Mouse (Mus musculus) MEL (cell line): ENCODE measurements around the gene Ifna16. TPM values are rescaled to one million over a fixed set of nuclear protein-coding genes. Genes with fewer than 3 reads are reported as not detected.
A peak's percentile ranks its signal among the peaks of the same experiment; 100 is the strongest.

Experiments
- DNase-seq: peaks from one replicate; pipeline ENCODE4 v3.0.0; 2011; ENCODE audit warnings: low read depth, low spot score
- H3K27ac ChIP-seq: 2 replicates; pipeline ENCODE4 v1.5.1; 2012; ENCODE audit warnings: low read depth, mild to moderate bottlenecking, control low read depth, low read length, moderate library complexity; ENCODE audit not compliant: control insufficient read depth
- H3K27me3 ChIP-seq, 2 experiments: fragments of 150-350 bp in 1 of 2; sonication (generic) in 1 of 2; 2 replicates each; pipeline ENCODE4 v1.6.1; 2012; ENCODE audit warnings: low read length in 2 of 2, mild to moderate bottlenecking in 2 of 2, improper control_type of control experiment in 1 of 2, moderate library complexity in 1 of 2; ENCODE audit not compliant: insufficient read depth in 2 of 2, control insufficient read depth in 1 of 2
- H3K36me3 ChIP-seq, 2 experiments: 2 replicates each; pipeline ENCODE4 v1.6.1; 2012 to 2014; ENCODE audit warnings: low read length in 2 of 2, improper control_type of control experiment in 1 of 2, inconsistent platforms in 1 of 2, mild to moderate bottlenecking in 1 of 2; ENCODE audit not compliant: insufficient read depth in 2 of 2, control insufficient read depth in 1 of 2
- H3K4me1 ChIP-seq, 2 experiments: fragments of 150-350 bp in 1 of 2; sonication (generic) in 1 of 2; 2 replicates each; pipeline ENCODE4 v1.6.1; 2012; ENCODE audit warnings: low read length in 2 of 2, improper control_type of control experiment in 1 of 2, mild to moderate bottlenecking in 1 of 2; ENCODE audit not compliant: insufficient read depth in 2 of 2, control insufficient read depth in 1 of 2
- H3K4me3 ChIP-seq, 2 experiments: fragments of 150-350 bp in 1 of 2; sonication (generic) in 1 of 2; 2 replicates each; pipeline ENCODE4 v1.5.1; 2012; ENCODE audit warnings: low read depth in 2 of 2, low read length in 2 of 2, mild to moderate bottlenecking in 2 of 2, moderate library complexity in 2 of 2, control low read depth in 1 of 2, improper control_type of control experiment in 1 of 2; ENCODE audit not compliant: control insufficient read depth in 1 of 2, insufficient read depth in 1 of 2
- H3K79me2 ChIP-seq: 2 replicates; pipeline ENCODE4 v1.6.1; 2012; ENCODE audit warnings: mild to moderate bottlenecking, low read length, moderate library complexity; ENCODE audit not compliant: control insufficient read depth, poor library complexity, insufficient read depth
- H3K9ac ChIP-seq: 2 replicates; pipeline ENCODE4 v1.6.1; 2012; ENCODE audit warnings: low read depth, mild to moderate bottlenecking, control low read depth, low read length, moderate library complexity; ENCODE audit not compliant: control insufficient read depth, poor library complexity, severe bottlenecking
- H3K9me3 ChIP-seq: fragments of 150-350 bp; sonication (generic); replicated peaks from 2 replicates; pipeline ENCODE4 v1.6.1; 2012; ENCODE audit warnings: mild to moderate bottlenecking, low read length, improper control_type of control experiment, moderate library complexity; ENCODE audit not compliant: insufficient read depth
- BHLHE40 ChIP-seq: IDR thresholded peaks from 2 replicates; pipeline ENCODE4 v1.6.1; 2012; ENCODE audit warnings: low read depth, mild to moderate bottlenecking, inconsistent platforms, low read length, improper control_type of control experiment, borderline replicate concordance
- CHD1 ChIP-seq: IDR thresholded peaks from 2 replicates; pipeline ENCODE4 v1.6.1; 2012; ENCODE audit warnings: low read depth, mild to moderate bottlenecking, inconsistent platforms, low read length, improper control_type of control experiment
- CHD2 ChIP-seq: IDR thresholded peaks from 2 replicates; pipeline ENCODE4 v1.6.1; 2011; ENCODE audit warnings: low read length, improper control_type of control experiment
- CTCF ChIP-seq, 3 experiments: IDR thresholded peaks in 2 of 3; conservative IDR thresholded peaks in 1 of 3; 2 replicates each; pipeline ENCODE4 v1.5.1; 2011 to 2012; ENCODE audit warnings: low read length in 3 of 3, low read depth in 2 of 3, mild to moderate bottlenecking in 2 of 3, improper control_type of control experiment in 1 of 3, inconsistent platforms in 1 of 3, mixed read lengths in 1 of 3, moderate library complexity in 1 of 3; ENCODE audit not compliant: control insufficient read depth in 1 of 3, insufficient read depth in 1 of 3, poor library complexity in 1 of 3, severe bottlenecking in 1 of 3
- E2F4 ChIP-seq: IDR thresholded peaks from 2 replicates; pipeline ENCODE4 v1.6.1; 2011; ENCODE audit warnings: low read depth, low read length, improper control_type of control experiment, borderline replicate concordance
- ELF1 ChIP-seq: IDR thresholded peaks from 2 replicates; pipeline ENCODE4 v1.6.1; 2014; ENCODE audit warnings: low read depth, mild to moderate bottlenecking, inconsistent platforms, low read length, improper control_type of control experiment, moderate library complexity
- EP300 ChIP-seq, 2 experiments: IDR thresholded peaks; 2 replicates each; pipeline ENCODE4 v1.6.1; 2011; ENCODE audit warnings: improper control_type of control experiment in 2 of 2, low read length in 2 of 2, low read depth in 1 of 2, mild to moderate bottlenecking in 1 of 2
- ETS1 ChIP-seq: IDR thresholded peaks from 2 replicates; pipeline ENCODE4 v1.6.1; 2012; ENCODE audit warnings: low read depth, mild to moderate bottlenecking, inconsistent platforms, low read length, improper control_type of control experiment, moderate library complexity
- GABPA ChIP-seq: IDR thresholded peaks from 2 replicates; pipeline ENCODE4 v1.6.1; 2012; ENCODE audit warnings: low read depth, mild to moderate bottlenecking, inconsistent platforms, low read length, improper control_type of control experiment, moderate library complexity
- GATA1 ChIP-seq: IDR thresholded peaks from 2 replicates; pipeline ENCODE4 v1.6.1; 2011; ENCODE audit warnings: low read depth, low read length, improper control_type of control experiment
- HCFC1 ChIP-seq: IDR thresholded peaks from 2 replicates; pipeline ENCODE4 v1.6.1; 2012; ENCODE audit warnings: low read depth, mild to moderate bottlenecking, inconsistent platforms, low read length, improper control_type of control experiment, moderate library complexity
- JUND ChIP-seq: IDR thresholded peaks from 2 replicates; pipeline ENCODE4 v1.6.1; 2011; ENCODE audit warnings: low read depth, mild to moderate bottlenecking, improper control_type of control experiment, low read length
- KAT2A ChIP-seq: conservative IDR thresholded peaks from 2 replicates; pipeline ENCODE4 v1.6.1; 2012; ENCODE audit warnings: low read depth, low read length, improper control_type of control experiment, inconsistent platforms
- MAX ChIP-seq: IDR thresholded peaks from 2 replicates; pipeline ENCODE4 v1.6.1; 2011; ENCODE audit warnings: low read length, improper control_type of control experiment
- MAZ ChIP-seq: IDR thresholded peaks from 2 replicates; pipeline ENCODE4 v1.6.1; 2012; ENCODE audit warnings: low read depth, mild to moderate bottlenecking, inconsistent platforms, low read length, improper control_type of control experiment
- MEF2A ChIP-seq: IDR thresholded peaks from 2 replicates; pipeline ENCODE4 v1.6.1; 2014; ENCODE audit warnings: low read depth, mild to moderate bottlenecking, inconsistent platforms, low read length, improper control_type of control experiment; ENCODE audit not compliant: poor library complexity, insufficient replicate concordance, severe bottlenecking; ENCODE audit errors: extremely low read depth
- MXI1 ChIP-seq: IDR thresholded peaks from 2 replicates; pipeline ENCODE4 v1.6.1; 2011; ENCODE audit warnings: mild to moderate bottlenecking, low read depth, low read length, improper control_type of control experiment
- MYB ChIP-seq: IDR thresholded peaks from 2 replicates; pipeline ENCODE4 v1.6.1; 2011; ENCODE audit warnings: mild to moderate bottlenecking, low read depth, low read length, improper control_type of control experiment
- MYC ChIP-seq: IDR thresholded peaks from 2 replicates; pipeline ENCODE4 v1.6.1; 2011; ENCODE audit warnings: low read depth, mild to moderate bottlenecking, low read length, improper control_type of control experiment, moderate library complexity
- NELFE ChIP-seq: IDR thresholded peaks from 2 replicates; pipeline ENCODE4 v1.6.1; 2011; ENCODE audit warnings: low read depth, low read length, improper control_type of control experiment
- NRF1 ChIP-seq: IDR thresholded peaks from 2 replicates; pipeline ENCODE4 v1.6.1; 2014; ENCODE audit warnings: low read depth, mild to moderate bottlenecking, inconsistent platforms, low read length, improper control_type of control experiment, moderate library complexity; ENCODE audit not compliant: poor library complexity, insufficient read depth, severe bottlenecking
- POLR2A ChIP-seq, 2 experiments: IDR thresholded peaks; 2 replicates each; pipeline ENCODE4 v1.6.1; 2011 to 2012; ENCODE audit warnings: low read length in 2 of 2, mild to moderate bottlenecking in 2 of 2, control low read depth in 1 of 2, improper control_type of control experiment in 1 of 2, low read depth in 1 of 2, moderate library complexity in 1 of 2; ENCODE audit not compliant: control insufficient read depth in 1 of 2, insufficient read depth in 1 of 2, poor library complexity in 1 of 2
- POLR2AphosphoS2 ChIP-seq: IDR thresholded peaks from 2 replicates; pipeline ENCODE4 v1.6.1; 2011; ENCODE audit warnings: low read length, improper control_type of control experiment
- RAD21 ChIP-seq: IDR thresholded peaks from 2 replicates; pipeline ENCODE4 v1.6.1; 2011; ENCODE audit warnings: mild to moderate bottlenecking, low read depth, low read length, improper control_type of control experiment
- RCOR1 ChIP-seq: IDR thresholded peaks from 2 replicates; pipeline ENCODE4 v1.6.1; 2012; ENCODE audit warnings: low read depth, mild to moderate bottlenecking, inconsistent platforms, low read length, improper control_type of control experiment
- SIN3A ChIP-seq: IDR thresholded peaks from 2 replicates; pipeline ENCODE4 v1.6.1; 2012; ENCODE audit warnings: low read length, improper control_type of control experiment, inconsistent platforms
- SMC3 ChIP-seq: IDR thresholded peaks from 2 replicates; pipeline ENCODE4 v1.6.1; 2011; ENCODE audit warnings: low read depth, low read length, improper control_type of control experiment
- TAL1 ChIP-seq: IDR thresholded peaks from 2 replicates; pipeline ENCODE4 v1.6.1; 2012; ENCODE audit warnings: mild to moderate bottlenecking, inconsistent platforms, low read length, moderate library complexity, mixed read lengths
- TBP ChIP-seq: IDR thresholded peaks from 2 replicates; pipeline ENCODE4 v1.8.0; 2011; ENCODE audit warnings: low read depth, low read length, improper control_type of control experiment
- TCF12 ChIP-seq: IDR thresholded peaks from 2 replicates; pipeline ENCODE4 v1.6.1; 2014; ENCODE audit warnings: low read depth, mild to moderate bottlenecking, inconsistent platforms, low read length, improper control_type of control experiment, moderate library complexity
- UBTF ChIP-seq: IDR thresholded peaks from 2 replicates; pipeline ENCODE4 v1.6.1; 2012; ENCODE audit warnings: low read depth, mild to moderate bottlenecking, inconsistent platforms, low read length, improper control_type of control experiment, moderate library complexity, borderline replicate concordance; ENCODE audit not compliant: insufficient read depth
- USF1 ChIP-seq: IDR thresholded peaks from 2 replicates; pipeline ENCODE4 v1.6.1; 2014; ENCODE audit warnings: low read depth, mild to moderate bottlenecking, inconsistent platforms, low read length, improper control_type of control experiment, moderate library complexity
- USF2 ChIP-seq, 2 experiments: IDR thresholded peaks; 2 replicates each; pipeline ENCODE4 v1.6.1; 2011 to 2012; ENCODE audit warnings: improper control_type of control experiment in 2 of 2, low read length in 2 of 2, borderline replicate concordance in 1 of 2, inconsistent platforms in 1 of 2, low read depth in 1 of 2, mild to moderate bottlenecking in 1 of 2; ENCODE audit not compliant: insufficient read depth in 1 of 2
- ZC3H11A ChIP-seq: IDR thresholded peaks from 2 replicates; pipeline ENCODE4 v1.6.1; 2012; ENCODE audit warnings: low read depth, mild to moderate bottlenecking, inconsistent platforms, low read length, improper control_type of control experiment
- ZKSCAN1 ChIP-seq: IDR thresholded peaks from 2 replicates; pipeline ENCODE4 v1.6.1; 2012; ENCODE audit warnings: low read depth, mild to moderate bottlenecking, inconsistent platforms, low read length, improper control_type of control experiment, moderate library complexity
- ZMIZ1 ChIP-seq: IDR thresholded peaks from 2 replicates; pipeline ENCODE4 v1.6.1; 2012; ENCODE audit warnings: low read depth, mild to moderate bottlenecking, inconsistent platforms, low read length, improper control_type of control experiment, moderate library complexity
- ZNF384 ChIP-seq: IDR thresholded peaks from 2 replicates; pipeline ENCODE4 v1.6.1; 2012; ENCODE audit warnings: low read depth, mild to moderate bottlenecking, inconsistent platforms, low read length, improper control_type of control experiment
- polyA plus RNA-seq, 2 experiments: library from polyadenylated mRNA; stranded (reverse) in 1 of 2; unstranded in 1 of 2; fragments of >175 nt in 1 of 2; fragments of >200 nt in 1 of 2; gene quantifications; 2 replicates each; pipeline versions ENCODE4 v1.2.1 to v1.2.4; 2012; ENCODE audit warnings: low replicate concordance in 2 of 2, low read depth in 1 of 2; ENCODE audit not compliant: insufficient read length in 2 of 2, insufficient read depth in 1 of 2, missing spikeins in 1 of 2
- total RNA-seq: library from RNA; depleted of rRNA; stranded (reverse); fragments of 300-350 nt; gene quantifications from 2 replicates; pipeline ENCODE4 v1.2.3, GENCODE M21; 2012

The Ifna16 gene
- total and polyA plus RNA-seq, 3 experiments = not detected

- H3K27me3 ChIP-seq = no peaks in the 10 kb centered on the region; a peak in 1 of 4 replicates
- no peaks in the 10 kb centered on the region for H3K79me2 ChIP-seq
- H3K27ac ChIP-seq = no peak overlapping the region
- peak; percentile 99 for DNase-seq
- H3K36me3 ChIP-seq = no peaks in the 10 kb centered on the region
- no peaks in the 10 kb centered on the region for H3K4me1 ChIP-seq
- H3K9me3 ChIP-seq = no peaks in the 10 kb centered on the region
- peak overlapping the region; percentile 65 to 71 for H3K4me3 ChIP-seq
- no peak overlapping the region for H3K9ac ChIP-seq
- peak; percentile 59 for TF ChIP-seq RCOR1
- TF ChIP-seq POLR2AphosphoS2 = no peak
- 0 out of 2 replicates have a peak, but pooled peaks have one; percentile 6 for TF ChIP-seq BHLHE40
- no peak for TF ChIP-seq POLR2A (IDR thresholded peaks at IDR 0.05; ENCODE audit: control insufficient read depth in 1 of 2, insufficient read depth in 1 of 2, low read depth in 1 of 2, low read length in 2 of 2, poor library complexity in 1 of 2)
- TF ChIP-seq MAZ = peak; percentile 94
- TF ChIP-seq UBTF = peak; percentile 100
- TF ChIP-seq GATA1 = no peak
- TF ChIP-seq SMC3 = peak; percentile 48
- TF ChIP-seq CHD1 = peak; percentile 64; the same call in 1 of the 2 replicates
- no peak for TF ChIP-seq ZKSCAN1
- no peak for TF ChIP-seq JUND
- peak; percentile 94 for TF ChIP-seq ZNF384
- no peak for TF ChIP-seq USF2 (IDR thresholded peaks at IDR 0.05; ENCODE audit: borderline replicate concordance in 1 of 2, insufficient read depth in 1 of 2, low read depth in 1 of 2, low read length in 2 of 2)
- no peak for TF ChIP-seq TAL1
- TF ChIP-seq E2F4 = no peak
- peak; percentile 68 to 85 (median 76) for TF ChIP-seq CTCF (IDR thresholded peaks at IDR 0.05 in 2 of 3, conservative IDR thresholded peaks at IDR 0.05 in 1 of 3; ENCODE audit: control insufficient read depth in 1 of 3, insufficient read depth in 1 of 3, low read depth in 2 of 3, low read length in 3 of 3, poor library complexity in 1 of 3, severe bottlenecking in 1 of 3)
- no peak for TF ChIP-seq GABPA
- TF ChIP-seq MYC = no peak
- no peak for TF ChIP-seq CHD2
- peak; percentile 50 for TF ChIP-seq RAD21
- TF ChIP-seq TCF12 = no peak
- no peak for TF ChIP-seq ETS1
- peak; percentile 41; the same call in 1 of the 2 replicates for TF ChIP-seq HCFC1
- no peak for TF ChIP-seq MEF2A
- TF ChIP-seq NELFE = no peak
- no peak for TF ChIP-seq ZMIZ1
- TF ChIP-seq EP300 (IDR thresholded peaks at IDR 0.05; ENCODE audit: low read depth in 1 of 2, low read length in 2 of 2) = no peak
- no peak for TF ChIP-seq MYB
- peak; percentile 100 for TF ChIP-seq TBP
- TF ChIP-seq MXI1 = no peak
- no peak for TF ChIP-seq ELF1
- TF ChIP-seq MAX = no peak
- TF ChIP-seq KAT2A = no peak
- TF ChIP-seq USF1 = no peak
- no peak for TF ChIP-seq ZC3H11A
- peak; percentile 64; the same call in 1 of the 2 replicates for TF ChIP-seq SIN3A
- no peak for TF ChIP-seq NRF1
These were observed 35.5 kb downstream of the Ifna16 start for GRCm38 (mm10) chr4:88641077-88641831.
